Mouse (Mus musculus) mouse embryonic stem cell (cell line): ENCODE measurements around the gene Lrfn3.

Experiments used
- in situ Hi-C, 2 experiments: fragments of 300-500 bp; cut with MboI; formaldehyde crosslinking; loops; 1 replicate in 1 of 2; 3 replicates in 1 of 2; pipeline ENCODE4 v1.14.3; 2019 to 2020; ENCODE audit warnings: low sequenced_read_pairs in 2 of 2, low pct_unique_long_range_greater_than_20kb in 1 of 2, mixed read lengths in 1 of 2; ENCODE audit not compliant: unreplicated experiment in 1 of 2

Lrfn3 gene

GRCm38 (mm10) chr7:30362652-30363343 lies at the start of gene Lrfn3:
TSS of gene Lrfn3 (minus strand) at chr7:30362772.
- in situ Hi-C loops = no loop called here

GRCm38 (mm10) chr7:30411023-30411422 lies 48.5 kb upstream of the Lrfn3 start:
- in situ Hi-C loops = no loop called here

GRCm38 (mm10) chr7:30409789-30410188 lies 47.2 kb upstream of the Lrfn3 start:
- in situ Hi-C loops = no loop called here

GRCm38 (mm10) chr7:30408639-30409038 lies 46.1 kb upstream of the Lrfn3 start:
- in situ Hi-C loops = no loop called here

GRCm38 (mm10) chr7:30402343-30402742 lies 39.8 kb upstream of the Lrfn3 start:
- in situ Hi-C loops = no loop called here

- in situ Hi-C loops = no loop called here
These were observed 37.1 kb upstream of the Lrfn3 start for GRCm38 (mm10) chr7:30399671-30400070.

GRCm38 (mm10) chr7:30394871-30395270 lies 32.3 kb upstream of the Lrfn3 start:
- in situ Hi-C loops = no loop called here

GRCm38 (mm10) chr7:30394379-30394778 lies 31.8 kb upstream of the Lrfn3 start:
- in situ Hi-C loops = no loop called here

- in situ Hi-C loops = no loop called here
These were observed 31.1 kb upstream of the Lrfn3 start for GRCm38 (mm10) chr7:30393631-30394030.

GRCm38 (mm10) chr7:30392746-30393520 lies 30.4 kb upstream of the Lrfn3 start:
- in situ Hi-C loops = no loop called here

- in situ Hi-C loops = no loop called here
These were observed 21.5 kb upstream of the Lrfn3 start for GRCm38 (mm10) chr7:30384106-30384505.

GRCm38 (mm10) chr7:30380061-30380460 lies 17.5 kb upstream of the Lrfn3 start:
- in situ Hi-C loops = no loop called here

GRCm38 (mm10) chr7:30373501-30373962 lies 11.0 kb upstream of the Lrfn3 start:
- in situ Hi-C loops = no loop called here

GRCm38 (mm10) chr7:30367466-30367865 lies 4.9 kb upstream of the Lrfn3 start:
- in situ Hi-C loops = no loop called here

- in situ Hi-C loops = no loop called here
These were observed 769 bp upstream of the Lrfn3 start for GRCm38 (mm10) chr7:30363344-30363738.

- in situ Hi-C loops = no loop called here
These were observed 2.5 kb downstream of the Lrfn3 start for GRCm38 (mm10) chr7:30360028-30360427.

GRCm38 (mm10) chr7:30359276-30359865 lies 3.2 kb downstream of the Lrfn3 start:
- in situ Hi-C loops = no loop called here

- in situ Hi-C loops = no loop called here
These were observed 4.0 kb downstream of the Lrfn3 start for GRCm38 (mm10) chr7:30358378-30359186.

- in situ Hi-C loops = no loop called here
These were observed 8.5 kb downstream of the Lrfn3 start for GRCm38 (mm10) chr7:30354059-30354458.
